Mouse (Mus musculus) forebrain, embryonic 11.5 days (tissue): ENCODE results near the gene Iqschfp. TPM values are rescaled to one million over a fixed set of nuclear protein-coding genes. Genes with fewer than 3 reads are reported as not detected.

Experiments
- ATAC-seq: fragments of 200-750 bp; cut with Nextera tagmentation; replicated peaks from 2 replicates; pipeline ENCODE4 v1.8.0; 2017; ENCODE audit warnings: moderate TSS enrichment; ENCODE audit not compliant: low FRiP score
- DNase-seq: peaks from one replicate; pipeline ENCODE4 v3.0.0-alpha.2; 2017; ENCODE audit warnings: low spot score
- H3K27ac ChIP-seq: fragments of 300-500 bp; sonication (generic); 2 replicates; pipeline ENCODE4 v1.5.1; 2014; ENCODE audit warnings: low read depth, low read length
- H3K27me3 ChIP-seq: fragments of 300-500 bp; sonication (generic); 2 replicates; pipeline ENCODE4 v1.6.1; 2014; ENCODE audit warnings: mild to moderate bottlenecking, low read length, mixed read lengths; ENCODE audit not compliant: control insufficient read depth, insufficient read depth
- H3K36me3 ChIP-seq: fragments of 300-500 bp; sonication (generic); 2 replicates; pipeline ENCODE4 v1.6.1; 2014; ENCODE audit warnings: mild to moderate bottlenecking, low read length, moderate library complexity, mixed read lengths; ENCODE audit not compliant: control insufficient read depth, insufficient read depth
- H3K4me1 ChIP-seq: fragments of 300-500 bp; sonication (generic); replicated peaks from 2 replicates; pipeline ENCODE4 v1.6.1; 2014; ENCODE audit warnings: low read length, mixed read lengths; ENCODE audit not compliant: control insufficient read depth, insufficient read depth
- H3K4me2 ChIP-seq: fragments of 300-500 bp; sonication (generic); 2 replicates; pipeline ENCODE4 v1.6.1; 2014; ENCODE audit warnings: low read depth, mild to moderate bottlenecking, low read length, moderate library complexity, mixed read lengths; ENCODE audit not compliant: severe bottlenecking
- H3K4me3 ChIP-seq: fragments of 300-500 bp; sonication (generic); 2 replicates; pipeline ENCODE4 v1.5.1; 2014; ENCODE audit warnings: low read depth, low read length
- H3K9ac ChIP-seq: fragments of 300-500 bp; sonication (generic); 2 replicates; pipeline ENCODE4 v1.6.1; 2014; ENCODE audit warnings: low read length
- H3K9me3 ChIP-seq: fragments of 300-500 bp; sonication (generic); 2 replicates; pipeline ENCODE4 v1.6.1; 2016; ENCODE audit warnings: low read length, mixed read lengths; ENCODE audit not compliant: control insufficient read depth
- WGBS: fragments of 180-500 bp; shearing (Covaris S2); extraction: QIAGEN DNeasy Blood & Tissue Kit; methylation state at CpG from one replicate; pipeline ENCODE4 v1.1.7; 2014; 5-methylcytosine and 5-hydroxymethylcytosine counted together
- polyA plus RNA-seq: library from polyadenylated mRNA; unstranded; fragments of >200 nt; fragmentation: Nextera tagmentation; extraction: Ambion mirVana; gene quantifications from 2 replicates; pipeline ENCODE4 v1.2.1, GENCODE M21; 2014

The Iqschfp gene
- polyA plus RNA-seq, 1 experiment from 2014 or later: 1.3 TPM

GRCm38 (mm10) chr3:68630261-68630660 lies 738.2 kb downstream of the Iqschfp start:
- ATAC-seq: no peak
- no peak overlapping the region for H3K4me3 ChIP-seq
- H3K27ac ChIP-seq: no peak overlapping the region
- no peaks in the 10 kb centered on the region for H3K9me3 ChIP-seq
- no peak overlapping the region for H3K9ac ChIP-seq
- no peaks in the 10 kb centered on the region for H3K36me3 ChIP-seq
- DNase-seq: no peak
- H3K4me1 ChIP-seq: no peaks in the 10 kb centered on the region
- WGBS: 84% methylated on average over 4 of the region's 4 CpGs
- no peak overlapping the region for H3K4me2 ChIP-seq
- no peaks in the 10 kb centered on the region for H3K27me3 ChIP-seq

DNA sequence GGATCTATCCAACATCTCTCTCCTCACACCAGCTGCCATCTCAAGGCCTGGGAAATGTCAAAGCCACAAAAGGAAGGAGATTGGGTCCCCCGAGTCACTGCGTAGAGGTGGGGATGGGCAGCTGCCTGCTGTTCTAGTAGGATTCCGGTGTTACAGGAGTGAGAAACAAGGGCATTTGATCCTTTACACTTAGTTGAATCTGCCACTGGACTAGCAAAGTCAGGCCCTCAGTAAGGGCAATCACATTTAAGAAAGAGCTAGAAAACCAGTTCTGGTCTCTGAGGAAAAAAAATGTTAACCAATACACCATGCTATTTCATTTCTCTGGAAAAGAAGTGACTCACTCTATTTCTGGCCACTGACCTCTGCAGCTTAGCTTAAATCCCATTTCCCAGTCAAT lies 738.8 kb downstream of the Iqschfp start:
- no peak for ATAC-seq
- no peak overlapping the region for H3K4me3 ChIP-seq
- 92% methylated on average over 3 of the region's 3 CpGs for WGBS
- DNase-seq: no peak
- H3K27ac ChIP-seq: no peak overlapping the region
- no peak overlapping the region for H3K9ac ChIP-seq
- no peak overlapping the region for H3K4me2 ChIP-seq
- no peaks in the 10 kb centered on the region for H3K36me3 ChIP-seq
- H3K4me1 ChIP-seq: no peaks in the 10 kb centered on the region
- H3K27me3 ChIP-seq: no peaks in the 10 kb centered on the region
- no peaks in the 10 kb centered on the region for H3K9me3 ChIP-seq

GRCm38 (mm10) chr3:68632714-68633113 lies 740.7 kb downstream of the Iqschfp start:
- WGBS: 89% methylated on average over 3 of the region's 3 CpGs
- no peaks in the 10 kb centered on the region for H3K27me3 ChIP-seq
- H3K9me3 ChIP-seq: no peaks in the 10 kb centered on the region
- no peak overlapping the region for H3K9ac ChIP-seq
- H3K27ac ChIP-seq: no peak overlapping the region
- ATAC-seq: no peak
- DNase-seq: no peak
- no peak overlapping the region for H3K4me2 ChIP-seq
- H3K4me3 ChIP-seq: no peak overlapping the region
- peaks cover under 1% of the 10 kb centered on the region; the same call in 1 of the 2 replicates for H3K4me1 ChIP-seq
- H3K36me3 ChIP-seq: no peaks in the 10 kb centered on the region

DNA sequence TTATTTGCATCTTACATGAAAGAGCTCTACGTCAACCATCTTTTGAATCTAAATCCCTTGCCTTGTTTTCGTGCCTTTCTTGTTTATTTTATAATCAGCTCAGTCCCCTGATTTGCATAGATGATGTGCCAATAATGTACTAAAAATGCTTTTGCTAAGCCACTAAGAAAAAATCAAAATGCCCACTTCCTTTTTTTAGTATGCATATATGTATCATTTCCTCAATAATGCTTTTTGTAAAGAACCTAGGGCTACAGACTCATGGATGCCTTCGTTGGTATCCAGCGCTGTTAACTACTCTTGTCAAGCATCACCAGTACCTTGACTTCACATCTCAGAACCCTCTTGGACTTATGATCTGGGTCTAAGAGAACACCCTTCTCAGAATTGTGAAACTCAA lies 741.5 kb downstream of the Iqschfp start:
- ATAC-seq (no peak), DNase-seq (no peak)
- H3K4me1 ChIP-seq: peaks cover 6% of the 10 kb centered on the region; the same call in 1 of the 2 replicates
- WGBS: 91% methylated on average over 4 of the region's 4 CpGs
- H3K36me3 ChIP-seq: no peaks in the 10 kb centered on the region
- no peak overlapping the region for H3K9ac ChIP-seq
- H3K27ac ChIP-seq: no peak overlapping the region
- H3K27me3 ChIP-seq: no peaks in the 10 kb centered on the region
- H3K4me3 ChIP-seq: no peak overlapping the region
- no peaks in the 10 kb centered on the region for H3K9me3 ChIP-seq
- H3K4me2 ChIP-seq: no peak overlapping the region

GRCm38 (mm10) chr3:68637960-68638359 lies 745.9 kb downstream of the Iqschfp start:
- no peak overlapping the region for H3K9ac ChIP-seq
- H3K4me3 ChIP-seq: no peak overlapping the region
- no peaks in the 10 kb centered on the region for H3K9me3 ChIP-seq
- no peak for DNase-seq
- H3K4me1 ChIP-seq: peaks cover 6% of the 10 kb centered on the region; the same call in 1 of the 2 replicates
- 7% methylated on average over 7 of the region's 7 CpGs for WGBS
- H3K27me3 ChIP-seq: no peaks in the 10 kb centered on the region
- no peak overlapping the region for H3K27ac ChIP-seq
- ATAC-seq: peak; percentile 51; the same call in 1 of the 2 replicates
- H3K36me3 ChIP-seq: no peaks in the 10 kb centered on the region
- 0 out of 2 replicates have a peak overlapping the region, but pooled peaks have one; percentile 11 for H3K4me2 ChIP-seq

GRCm38 (mm10) chr3:68638703-68639102 lies 746.7 kb downstream of the Iqschfp start:
- ATAC-seq: no peak
- WGBS: 81% methylated on average over 1 of the region's 1 CpGs

DNA sequence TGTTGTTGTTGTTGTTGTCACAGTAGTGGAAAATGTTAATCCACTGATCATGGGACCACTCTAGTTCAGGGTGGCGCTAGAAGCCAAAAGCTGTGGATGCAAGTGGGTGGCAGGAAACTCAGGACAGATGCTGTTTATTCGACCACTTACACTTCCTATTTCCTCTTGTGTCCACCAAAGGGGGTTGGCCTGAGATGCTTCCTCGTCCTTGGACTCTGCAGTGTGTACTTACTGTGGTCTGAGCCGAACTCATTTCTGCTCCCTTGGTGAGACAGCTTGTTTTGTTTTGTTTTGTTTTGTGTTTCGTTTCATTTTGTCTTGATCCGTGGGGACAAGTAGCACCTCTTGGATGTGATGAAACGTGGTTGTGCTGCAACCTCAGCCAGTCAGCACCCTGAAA lies 750.9 kb downstream of the Iqschfp start:
- no peak overlapping the region for H3K9ac ChIP-seq
- H3K4me1 ChIP-seq: 0 out of 2 replicates have a peak, but pooled peaks cover 2% of the 10 kb centered on the region
- 89% methylated on average over 7 of the region's 7 CpGs for WGBS
- no peaks in the 10 kb centered on the region for H3K9me3 ChIP-seq
- no peaks in the 10 kb centered on the region for H3K27me3 ChIP-seq
- ATAC-seq: no peak
- DNase-seq: no peak
- no peak overlapping the region for H3K27ac ChIP-seq
- H3K4me2 ChIP-seq: no peak overlapping the region
- H3K4me3 ChIP-seq: no peak overlapping the region
- H3K36me3 ChIP-seq: no peaks in the 10 kb centered on the region

More at GRCm38 (mm10) chr3:68638703-68639102, 746.7 kb downstream of the Iqschfp start:
- Histone ChIP-seq H3K9ac (no peak overlapping the region), H3K27me3 (no peaks in the 10 kb centered on the region), H3K4me2 (no peak overlapping the region), H3K36me3 (no peaks in the 10 kb centered on the region), H3K4me1 (peaks cover 6% of the 10 kb centered on the region; the same call in 1 of the 2 replicates), H3K27ac (no peak overlapping the region), H3K9me3 (no peaks in the 10 kb centered on the region), H3K4me3 (no peak overlapping the region)
- no peak for DNase-seq

DNA sequence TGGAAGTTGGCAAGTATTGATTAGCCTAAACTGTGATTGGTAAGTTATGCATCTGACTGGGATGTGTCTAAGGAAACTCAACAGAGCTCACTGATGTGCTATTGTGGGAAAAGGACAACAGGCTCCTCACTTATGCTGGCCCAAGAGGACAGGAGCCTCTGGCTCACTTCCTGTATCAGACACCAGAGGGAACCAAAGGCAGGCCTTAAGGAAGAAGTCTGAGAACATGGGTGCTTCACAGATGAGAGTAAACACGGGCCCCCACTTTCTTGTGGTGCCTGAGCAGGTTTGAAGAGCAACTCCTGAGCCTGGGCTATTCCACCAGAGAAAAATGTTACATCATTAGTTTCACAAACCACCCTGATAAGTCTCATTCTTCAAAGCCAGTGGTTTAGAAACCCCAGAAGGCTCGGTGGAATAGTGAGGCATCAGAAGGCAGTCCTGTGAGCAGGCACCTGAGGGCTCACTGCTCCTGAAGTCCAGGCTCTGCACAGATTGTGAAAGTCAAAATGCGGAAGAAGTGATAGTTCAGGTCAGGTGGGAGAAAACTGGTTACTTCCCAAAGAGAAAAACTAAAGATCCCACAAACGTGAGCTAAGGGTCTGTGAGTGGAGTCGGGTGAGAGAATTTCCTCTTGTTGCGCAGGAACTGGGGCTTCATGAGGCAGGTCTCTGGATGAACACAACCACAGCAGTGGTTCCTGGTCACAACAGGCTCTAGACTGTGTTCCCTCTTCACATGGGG lies 754.5 kb downstream of the Iqschfp start:
- Histone ChIP-seq H3K36me3 (no peaks in the 10 kb centered on the region), H3K9me3 (no peaks in the 10 kb centered on the region), H3K4me3 (no peak overlapping the region), H3K9ac (no peak overlapping the region), H3K4me1 (no peaks in the 10 kb centered on the region), H3K27me3 (no peaks in the 10 kb centered on the region), H3K27ac (no peak overlapping the region), H3K4me2 (no peak overlapping the region)
- ATAC-seq: no peak
- WGBS: 86% methylated on average over 6 of the region's 6 CpGs
- no peak for DNase-seq

DNA sequence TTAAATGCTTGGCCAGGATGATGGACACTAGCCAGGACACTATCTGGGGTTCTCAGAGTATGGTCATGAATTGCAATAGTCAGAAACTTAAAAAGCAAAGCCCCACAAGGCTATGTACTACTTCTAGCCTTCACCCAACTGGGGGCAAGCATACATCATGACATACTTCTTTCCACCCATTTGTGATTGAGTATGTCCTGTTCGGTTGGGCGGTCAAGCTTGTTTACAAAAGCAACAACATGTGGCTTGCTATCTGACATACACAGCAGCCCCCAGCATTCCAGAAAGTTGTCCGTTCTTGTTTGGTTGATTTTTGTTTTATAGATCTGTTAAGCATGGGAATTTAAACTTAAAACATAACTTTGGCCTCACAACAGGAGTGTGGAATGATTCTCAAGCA lies 755.2 kb downstream of the Iqschfp start:
- ATAC-seq: no peak
- no peak overlapping the region for H3K4me3 ChIP-seq
- WGBS: 91% methylated on average over 3 of the region's 3 CpGs

More for the DNA sequence above, 755.2 kb downstream of the Iqschfp start:
- Histone ChIP-seq H3K4me2 (no peak overlapping the region), H3K27ac (no peak overlapping the region), H3K9ac (no peak overlapping the region), H3K9me3 (no peaks in the 10 kb centered on the region), H3K36me3 (no peaks in the 10 kb centered on the region), H3K4me1 (no peaks in the 10 kb centered on the region), H3K27me3 (no peaks in the 10 kb centered on the region)
- no peak for DNase-seq
